Mouse (Mus musculus): ENCODE results near the gene Gpc5. TPM values are rescaled to one million over a fixed set of nuclear protein-coding genes. Genes with fewer than 3 reads are reported as not detected.

Gene Gpc5
- total and polyA plus RNA-seq, 2 experiments from 2014 or later, result 13.8 to 23.0 TPM

DNA sequence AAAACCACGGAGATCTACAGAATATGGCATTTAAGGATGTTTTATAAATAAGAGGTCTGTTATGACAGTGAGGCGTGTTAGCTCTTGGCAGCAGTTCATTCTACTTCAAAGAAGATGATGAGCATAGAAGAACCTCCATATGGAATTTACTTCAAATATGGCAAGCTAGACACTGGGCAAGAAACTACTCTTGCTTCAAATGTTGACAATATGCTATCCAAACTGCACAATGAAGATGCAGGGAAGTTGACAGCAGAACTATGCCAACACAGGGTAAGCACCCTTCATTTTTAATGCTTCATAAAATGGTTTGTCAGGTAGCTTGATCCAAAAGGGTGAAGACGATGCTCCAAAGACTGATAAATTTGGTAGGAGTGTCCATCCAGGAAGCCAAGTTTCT is 1446.2 kb downstream of the Gpc5 start:
- Histone ChIP-seq H3K9ac (replicated peaks; ENCODE audit: low read length, poor library complexity, severe bottlenecking) (no peak overlapping the region), H3K4me2 (ENCODE audit: low read depth, low read length, poor library complexity, severe bottlenecking) (no peak overlapping the region), H3K27me3 (ENCODE audit: insufficient read depth, low read length) (no peaks in the 10 kb centered on the region), H3K4me1 (ENCODE audit: insufficient read depth, low read length) (no peaks in the 10 kb centered on the region), H3K36me3 (ENCODE audit: insufficient read depth, low read length) (no peaks in the 10 kb centered on the region), H3K27ac (ENCODE audit: low read depth, low read length) (no peak overlapping the region), H3K9me3 (ENCODE audit: low read length) (no peaks in the 10 kb centered on the region), H3K4me3 (ENCODE audit: low read depth, low read length) (no peak overlapping the region)
- DNase-seq (ENCODE audit: low spot score) (no peak), ATAC-seq (ENCODE audit: low FRiP score) (no peak)
- TF ChIP-seq CTCF (IDR thresholded peaks at IDR 0.05), result no peak
- 90% methylated on average over 3 of the region's 3 CpGs for WGBS

DNA sequence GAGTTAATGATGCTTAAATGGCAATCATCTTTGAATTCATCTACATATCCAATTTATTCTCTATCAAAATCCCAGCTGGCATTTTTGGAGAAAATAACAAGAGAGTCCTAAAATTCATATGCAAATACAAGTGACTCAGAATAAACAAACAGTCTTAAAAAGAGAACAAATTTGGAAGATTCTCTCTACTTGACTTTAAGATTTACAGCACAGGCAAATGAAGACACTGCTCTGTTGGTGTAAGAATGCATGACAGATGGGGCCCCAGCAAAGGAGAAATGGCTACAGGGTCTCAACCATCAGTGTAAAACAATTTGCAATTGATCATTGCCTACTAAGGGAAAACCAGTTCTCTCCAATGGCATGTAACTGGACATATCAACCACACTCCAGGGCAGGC is 1451.7 kb downstream of the Gpc5 start:
- Histone ChIP-seq H3K27me3 (ENCODE audit: insufficient read depth, low read length) (no peaks in the 10 kb centered on the region), H3K27ac (ENCODE audit: low read depth, low read length) (no peak overlapping the region), H3K36me3 (ENCODE audit: insufficient read depth, low read length) (no peaks in the 10 kb centered on the region), H3K4me3 (ENCODE audit: low read depth, low read length) (no peak overlapping the region), H3K9ac (replicated peaks; ENCODE audit: low read length, poor library complexity, severe bottlenecking) (no peak overlapping the region), H3K4me1 (ENCODE audit: insufficient read depth, low read length) (no peaks in the 10 kb centered on the region), H3K4me2 (ENCODE audit: low read depth, low read length, poor library complexity, severe bottlenecking) (no peak overlapping the region), H3K9me3 (ENCODE audit: low read length) (no peaks in the 10 kb centered on the region)
- TF ChIP-seq CTCF (IDR thresholded peaks at IDR 0.05), result no peak
- DNase-seq (ENCODE audit: low spot score) (no peak), ATAC-seq (ENCODE audit: low FRiP score) (no peak)

DNA sequence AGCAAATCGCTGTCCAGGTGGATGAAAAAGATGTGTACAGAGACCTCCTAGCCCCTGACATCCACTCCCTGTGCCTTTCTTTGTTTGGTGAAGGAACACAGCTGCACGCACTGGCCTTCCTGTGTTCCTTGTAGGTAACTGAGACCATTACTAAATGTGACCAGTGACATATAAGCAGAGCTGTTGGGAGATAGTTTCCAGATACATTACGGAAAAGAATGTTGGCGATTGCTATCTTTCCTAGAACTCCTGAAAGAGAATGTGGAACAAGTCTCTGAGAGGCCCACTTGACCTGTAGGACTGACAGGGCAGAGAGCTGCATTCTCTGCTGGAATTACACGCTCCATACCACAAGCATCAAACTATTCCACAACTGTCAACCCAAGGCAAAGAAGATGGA is 1459.4 kb downstream of the Gpc5 start:
- 82% methylated on average over 5 of the region's 5 CpGs for WGBS
- no peak for DNase-seq (ENCODE audit: low spot score)
- no peaks in the 10 kb centered on the region for H3K36me3 ChIP-seq (ENCODE audit: insufficient read depth, low read length)
- ATAC-seq (ENCODE audit: low FRiP score), result no peak
- no peak for TF ChIP-seq CTCF (IDR thresholded peaks at IDR 0.05)
- no peaks in the 10 kb centered on the region for H3K9me3 ChIP-seq (ENCODE audit: low read length)
- H3K9ac ChIP-seq (replicated peaks; ENCODE audit: low read length, poor library complexity, severe bottlenecking), result no peak overlapping the region
- no peak overlapping the region for H3K4me2 ChIP-seq (ENCODE audit: low read depth, low read length, poor library complexity, severe bottlenecking)
- no peaks in the 10 kb centered on the region for H3K27me3 ChIP-seq (ENCODE audit: insufficient read depth, low read length)
- no peaks in the 10 kb centered on the region for H3K4me1 ChIP-seq (ENCODE audit: insufficient read depth, low read length)
- no peak overlapping the region for H3K4me3 ChIP-seq (ENCODE audit: low read depth, low read length)
- no peak overlapping the region for H3K27ac ChIP-seq (ENCODE audit: low read depth, low read length)

DNA sequence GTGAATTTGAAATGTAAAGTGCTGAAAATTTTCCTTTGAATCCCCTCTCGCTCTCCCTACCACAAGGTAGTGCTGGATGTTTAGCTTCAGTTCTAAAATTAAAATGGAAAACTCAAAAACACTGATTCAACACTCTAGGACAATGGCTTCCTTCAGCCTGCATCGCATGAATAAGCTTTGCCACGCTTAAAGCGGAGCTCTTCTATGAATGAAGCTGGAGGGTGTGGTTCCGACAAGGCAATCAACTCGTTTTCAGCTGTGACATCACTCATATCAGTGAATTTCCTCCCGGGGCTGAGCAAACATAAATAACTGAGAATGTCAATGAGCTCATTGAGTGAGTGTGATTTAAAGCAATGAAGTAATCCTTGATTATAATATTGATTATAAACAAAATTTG is 1461.3 kb downstream of the Gpc5 start:
- Histone ChIP-seq H3K27ac (ENCODE audit: low read depth, low read length) (no peak overlapping the region), H3K4me1 (ENCODE audit: insufficient read depth, low read length) (no peaks in the 10 kb centered on the region), H3K4me2 (ENCODE audit: low read depth, low read length, poor library complexity, severe bottlenecking) (no peak overlapping the region), H3K9ac (replicated peaks; ENCODE audit: low read length, poor library complexity, severe bottlenecking) (no peak overlapping the region), H3K27me3 (ENCODE audit: insufficient read depth, low read length) (no peaks in the 10 kb centered on the region), H3K36me3 (ENCODE audit: insufficient read depth, low read length) (no peaks in the 10 kb centered on the region), H3K4me3 (ENCODE audit: low read depth, low read length) (no peak overlapping the region), H3K9me3 (ENCODE audit: low read length) (no peaks in the 10 kb centered on the region)
- WGBS, result 30% methylated on average over 7 of the region's 7 CpGs
- ATAC-seq (ENCODE audit: low FRiP score), result no peak
- no peak for TF ChIP-seq CTCF (IDR thresholded peaks at IDR 0.05)
- peak; percentile 31 for DNase-seq (ENCODE audit: low spot score)

DNA sequence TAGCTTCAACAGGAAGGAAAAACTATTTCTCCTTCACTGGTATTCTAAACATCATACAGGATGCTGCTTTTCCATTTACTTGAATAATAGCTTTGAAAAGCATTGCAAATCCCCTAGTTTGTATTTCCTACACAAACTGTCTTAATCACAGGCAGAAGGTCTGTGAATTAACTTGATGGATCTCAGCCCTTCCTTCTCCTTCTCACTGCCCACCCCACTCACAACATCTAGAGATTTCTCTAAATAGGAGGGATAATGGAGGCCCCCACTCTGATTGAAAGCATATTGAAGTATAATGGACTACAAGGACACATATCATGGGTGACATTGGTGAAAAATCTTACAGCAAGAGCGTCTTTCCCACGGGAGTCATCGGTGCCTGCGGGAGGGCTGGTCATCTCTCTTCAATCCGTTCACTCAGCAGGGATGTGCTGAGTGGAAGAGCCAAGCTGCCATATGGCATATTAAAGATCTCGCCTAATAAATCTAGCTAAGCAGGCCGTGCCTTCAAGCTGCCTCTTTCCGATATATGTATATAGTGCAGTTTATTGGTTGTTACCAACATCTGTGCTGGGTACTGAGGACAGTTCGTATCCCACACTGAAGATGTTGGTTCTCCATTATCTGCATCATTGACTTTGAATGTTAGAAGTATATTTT is 1466.3 kb downstream of the Gpc5 start:
- H3K9ac ChIP-seq (replicated peaks; ENCODE audit: low read length, poor library complexity, severe bottlenecking), result no peak overlapping the region
- ATAC-seq (ENCODE audit: low FRiP score), result no peak
- no peaks in the 10 kb centered on the region for H3K36me3 ChIP-seq (ENCODE audit: insufficient read depth, low read length)
- no peaks in the 10 kb centered on the region for H3K27me3 ChIP-seq (ENCODE audit: insufficient read depth, low read length)
- 81% methylated on average over 9 of the region's 9 CpGs for WGBS
- peak; percentile 29 for DNase-seq (ENCODE audit: low spot score)
- H3K9me3 ChIP-seq (ENCODE audit: low read length), result no peaks in the 10 kb centered on the region
- no peak overlapping the region for H3K4me3 ChIP-seq (ENCODE audit: low read depth, low read length)
- H3K4me1 ChIP-seq (ENCODE audit: insufficient read depth, low read length), result no peaks in the 10 kb centered on the region
- no peak overlapping the region for H3K27ac ChIP-seq (ENCODE audit: low read depth, low read length)
- H3K4me2 ChIP-seq (ENCODE audit: low read depth, low read length, poor library complexity, severe bottlenecking), result no peak overlapping the region
- no peak for TF ChIP-seq CTCF (IDR thresholded peaks at IDR 0.05)

DNA sequence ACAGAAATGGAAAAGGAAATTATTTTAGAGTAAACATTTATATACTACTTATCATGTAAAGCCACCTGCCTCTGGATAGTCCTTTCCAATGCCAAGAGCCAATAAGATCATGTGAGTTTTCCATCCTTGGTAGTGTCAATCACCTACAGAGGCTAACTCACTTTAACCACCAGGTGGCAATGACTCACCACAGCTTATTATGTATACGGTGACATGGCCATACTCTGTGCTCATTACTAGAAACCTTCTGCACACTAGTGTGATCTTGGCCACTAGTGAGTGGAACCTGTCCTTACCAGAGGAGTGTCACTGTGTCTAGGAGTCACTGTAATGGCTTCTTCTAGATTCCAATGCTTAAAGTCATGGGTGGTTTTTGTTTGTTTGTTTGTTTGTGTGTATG is 1468.0 kb downstream of the Gpc5 start:
- WGBS, result 41% methylated on average over 1 of the region's 1 CpGs
- no peak overlapping the region for H3K4me3 ChIP-seq (ENCODE audit: low read depth, low read length)
- H3K9me3 ChIP-seq (ENCODE audit: low read length), result no peaks in the 10 kb centered on the region
- no peaks in the 10 kb centered on the region for H3K36me3 ChIP-seq (ENCODE audit: insufficient read depth, low read length)
- H3K4me1 ChIP-seq (ENCODE audit: insufficient read depth, low read length), result no peaks in the 10 kb centered on the region
- no peak overlapping the region for H3K9ac ChIP-seq (replicated peaks; ENCODE audit: low read length, poor library complexity, severe bottlenecking)
- ATAC-seq (ENCODE audit: low FRiP score), result peak; percentile 49; the same call in 1 of the 2 replicates
- H3K4me2 ChIP-seq (ENCODE audit: low read depth, low read length, poor library complexity, severe bottlenecking), result no peak overlapping the region
- peak; percentile 74 for TF ChIP-seq CTCF (IDR thresholded peaks at IDR 0.05)
- peak; percentile 55 for DNase-seq (ENCODE audit: low spot score)
- H3K27me3 ChIP-seq (ENCODE audit: insufficient read depth, low read length), result no peaks in the 10 kb centered on the region
- no peak overlapping the region for H3K27ac ChIP-seq (ENCODE audit: low read depth, low read length)

MicroRNAs within 50 kb of the gene (microRNA counts, 519-probe panel; counts per million panel counts)
- microRNA mmu-miR-18a, result 528 counts per million, percentile 58 among the panel's probes with 10 or more counts
- microRNA mmu-miR-19a, result 5,322 counts per million, percentile 93 among the panel's probes with 10 or more counts
- 5,311 counts per million, percentile 93 among the panel's probes with 10 or more counts for microRNA mmu-miR-19b
- 5,784 counts per million, percentile 95 among the panel's probes with 10 or more counts for microRNA mmu-miR-20a+mmu-miR-20b
- 1,078 counts per million, percentile 59 among the panel's probes with 10 or more counts for microRNA mmu-miR-92a

Small RNAs within 50 kb of the gene (microRNA-seq; reads per million reads assigned to microRNA genes)
- gene Mir17 (ENCODE audit: borderline number of aligned reads), result 10,174 reads per million, percentile 95 among the genes with 10 or more reads in this experiment
- 2,973 reads per million, percentile 83 among the genes with 10 or more reads in this experiment for gene Mir18 (ENCODE audit: borderline number of aligned reads)
- 56.0 reads per million, percentile 38 among the genes with 10 or more reads in this experiment for gene Mir19a (ENCODE audit: borderline number of aligned reads)
- gene Mir19b-1 (ENCODE audit: borderline number of aligned reads), result 9.7 reads per million, percentile 21 among the genes with 10 or more reads in this experiment
- gene Mir20a (ENCODE audit: borderline number of aligned reads), result 3,585 reads per million, percentile 85 among the genes with 10 or more reads in this experiment
- 561 reads per million, percentile 67 among the genes with 10 or more reads in this experiment for gene Mir92-1 (ENCODE audit: borderline number of aligned reads)
